Mouse (Mus musculus) cortical plate, adult 2 months (tissue): Measurements from ENCODE around the gene Cep63.

Experiments used
- CTCF ChIP-seq: fragments of 200-500 bp; IDR thresholded peaks from 2 replicates; pipeline ENCODE4 v1.5.1; 2011; ENCODE audit warnings: mild to moderate bottlenecking, control low read depth, low read length; ENCODE audit not compliant: insufficient read depth; ENCODE audit errors: extremely low read depth
- POLR2A ChIP-seq: fragments of 200-500 bp; IDR thresholded peaks from 2 replicates; pipeline ENCODE4 v1.6.1; 2011; ENCODE audit warnings: mild to moderate bottlenecking, low read length, control low read depth; ENCODE audit not compliant: insufficient read depth; ENCODE audit errors: extremely low read depth

GRCm38 (mm10) chr9:102549211-102549610 is 77.1 kb downstream of the Cep63 start:
- TF ChIP-seq CTCF (no peak), POLR2A (no peak)
